Comparison of ENCODE assay signal across 8 mouse cellular contexts in genomic region chr16:96127657-96128344, GRCm38 (mm10). TPM values are rescaled to one million over a fixed set of nuclear protein-coding genes. Genes with fewer than 3 reads are reported as not detected.
DNase-seq lines count a peak whose midpoint lies in the region; ATAC-seq and TF ChIP-seq lines count a peak whose summit lies in the region.

Gene Hmgn1 (minus strand): TSS chr16:96127729.

- H3K4me2 ChIP-seq in heart, embryonic 12.5 days = peak within 1 kb of the TSS; percentile 84
- peak within 1 kb of the TSS; percentile 72 for H3K4me2 ChIP-seq in kidney, postnatal 0 days (ENCODE audit: low read length)
- H3K4me2 ChIP-seq in liver, embryonic 11.5 days = peak within 1 kb of the TSS; percentile 92
- H3K4me2 ChIP-seq in stomach, embryonic 14.5 days (replicated peaks; ENCODE audit: low read depth, low read length) = peak within 1 kb of the TSS; percentile 82

- DNase-seq in brain, embryonic 14.5 days (ENCODE audit: low read depth) = peak; percentile 99
- peak; percentile 98 for DNase-seq in kidney, postnatal 0 days (ENCODE audit: low spot score)
- peak; percentile 97 for DNase-seq in liver, embryonic 11.5 days (ENCODE audit: low spot score)
- peak; percentile 94 for DNase-seq in naive thymus-derived CD4-positive, alpha-beta T cell, adult 2 months (ENCODE audit: low read depth)

- peaks cover 48% of the 10 kb centered on the region for H3K79me2 ChIP-seq in C2C12 (ENCODE audit: control insufficient read depth, insufficient read depth)

- H3K9ac ChIP-seq in heart, embryonic 12.5 days = peak within 1 kb of the TSS; percentile 99
- peak within 1 kb of the TSS; percentile 93 for H3K9ac ChIP-seq in kidney, postnatal 0 days (ENCODE audit: low read depth, low read length)
- peak within 1 kb of the TSS; percentile 88 for H3K9ac ChIP-seq in liver, embryonic 11.5 days (ENCODE audit: low read depth, low read length)
- peak within 1 kb of the TSS; percentile 94 for H3K9ac ChIP-seq in stomach, embryonic 14.5 days (replicated peaks; ENCODE audit: low read depth, low read length)

- H3K36me3 ChIP-seq in C2C12 (ENCODE audit: control insufficient read depth, insufficient read depth) = peaks cover 38% of the 10 kb centered on the region
- H3K36me3 ChIP-seq in erythroblast, embryonic 14.5 days (ENCODE audit: control insufficient read depth) = peaks cover 35% of the 10 kb centered on the region
- peaks cover 39% of the 10 kb centered on the region for H3K36me3 ChIP-seq in heart, embryonic 12.5 days
- peaks cover 25% of the 10 kb centered on the region for H3K36me3 ChIP-seq in kidney, postnatal 0 days (ENCODE audit: insufficient read depth, low read length)
- peaks cover 24% of the 10 kb centered on the region for H3K36me3 ChIP-seq in liver, embryonic 11.5 days (ENCODE audit: control insufficient read depth, insufficient read depth, low read length)
- H3K36me3 ChIP-seq in stomach, embryonic 14.5 days (ENCODE audit: control insufficient read depth, insufficient read depth, low read length) = peaks cover 37% of the 10 kb centered on the region

- peaks cover 35% of the 10 kb centered on the region for H3K4me1 ChIP-seq in erythroblast, embryonic 14.5 days (ENCODE audit: control insufficient read depth)
- peaks cover 25% of the 10 kb centered on the region for H3K4me1 ChIP-seq in heart, embryonic 12.5 days (replicated peaks)
- peaks cover 6% of the 10 kb centered on the region for H3K4me1 ChIP-seq in kidney, postnatal 0 days (replicated peaks; ENCODE audit: insufficient read depth, low read length)
- H3K4me1 ChIP-seq in liver, embryonic 11.5 days (replicated peaks; ENCODE audit: control insufficient read depth, insufficient read depth, low read length) = peaks cover 15% of the 10 kb centered on the region
- peaks cover 13% of the 10 kb centered on the region; the same call in 1 of the 2 replicates for H3K4me1 ChIP-seq in stomach, embryonic 14.5 days (ENCODE audit: control insufficient read depth, insufficient read depth, low read length)

- peak within 1 kb of the TSS; percentile 83 for H3K4me3 ChIP-seq in C2C12 (ENCODE audit: insufficient read depth, poor library complexity, severe bottlenecking)
- peak within 1 kb of the TSS; percentile 77 for H3K4me3 ChIP-seq in erythroblast, embryonic 14.5 days (replicated peaks)
- H3K4me3 ChIP-seq in heart, embryonic 12.5 days = peak within 1 kb of the TSS; percentile 96
- H3K4me3 ChIP-seq in kidney, postnatal 0 days (replicated peaks; ENCODE audit: low read depth, low read length) = peak within 1 kb of the TSS; percentile 98
- peak within 1 kb of the TSS; percentile 90 for H3K4me3 ChIP-seq in liver, embryonic 11.5 days (ENCODE audit: low read depth, low read length)
- peak within 1 kb of the TSS; percentile 68 for H3K4me3 ChIP-seq in stomach, embryonic 14.5 days (ENCODE audit: low read depth, low read length)

- peak within 1 kb of the TSS; percentile 90 for H3ac ChIP-seq in C2C12 (ENCODE audit: control insufficient read depth, insufficient read length, low read depth)

- no peaks in the 10 kb centered on the region for H3K9me3 ChIP-seq in erythroblast, embryonic 14.5 days (ENCODE audit: control insufficient read depth, low read length)
- H3K9me3 ChIP-seq in heart, embryonic 12.5 days (replicated peaks) = no peaks in the 10 kb centered on the region
- H3K9me3 ChIP-seq in kidney, postnatal 0 days (replicated peaks; ENCODE audit: low read length) = no peaks in the 10 kb centered on the region
- no peaks in the 10 kb centered on the region for H3K9me3 ChIP-seq in liver, embryonic 11.5 days (ENCODE audit: control insufficient read depth, low read length)
- no peaks in the 10 kb centered on the region for H3K9me3 ChIP-seq in stomach, embryonic 14.5 days (ENCODE audit: control insufficient read depth, low read depth, low read length)

- peak; percentile 95 for ATAC-seq in heart, embryonic 12.5 days (ENCODE audit: insufficient number of reproducible peaks, low FRiP score)
- ATAC-seq in kidney, postnatal 0 days (replicated peaks; ENCODE audit: low FRiP score, low read depth) = peak; percentile 96
- ATAC-seq in liver, embryonic 11.5 days (replicated peaks; ENCODE audit: low FRiP score) = peak; percentile 94
- ATAC-seq in stomach, embryonic 14.5 days (ENCODE audit: insufficient number of reproducible peaks, insufficient read depth, low FRiP score, low read depth) = peak; percentile 97

- peaks cover 38% of the 10 kb centered on the region for H3K79me3 ChIP-seq in C2C12 (ENCODE audit: low read depth)

- H3K27ac ChIP-seq in heart, embryonic 12.5 days (ENCODE audit: poor library complexity, severe bottlenecking) = peak within 1 kb of the TSS; percentile 98
- H3K27ac ChIP-seq in kidney, postnatal 0 days = peak within 1 kb of the TSS; percentile 97
- H3K27ac ChIP-seq in liver, embryonic 11.5 days (ENCODE audit: low read depth, low read length) = peak within 1 kb of the TSS; percentile 92
- H3K27ac ChIP-seq in stomach, embryonic 14.5 days (ENCODE audit: low read length) = peak within 1 kb of the TSS; percentile 94

- WGBS in heart, embryonic 12.5 days = under 1% methylated on average over 71 of the region's 72 CpGs
- WGBS in kidney, postnatal 0 days = under 1% methylated on average over 53 of the region's 72 CpGs
- WGBS in liver, embryonic 11.5 days = under 1% methylated on average over 59 of the region's 72 CpGs
- WGBS in stomach, embryonic 14.5 days = under 1% methylated on average over 65 of the region's 72 CpGs

- no peaks in the 10 kb centered on the region for H3K27me3 ChIP-seq in C2C12 (ENCODE audit: control insufficient read depth, insufficient read depth, insufficient read length)
- peaks cover 8% of the 10 kb centered on the region for H3K27me3 ChIP-seq in erythroblast, embryonic 14.5 days (ENCODE audit: control insufficient read depth)
- H3K27me3 ChIP-seq in heart, embryonic 12.5 days (replicated peaks) = no peaks in the 10 kb centered on the region
- H3K27me3 ChIP-seq in kidney, postnatal 0 days (ENCODE audit: insufficient read depth, low read length) = no peaks in the 10 kb centered on the region
- H3K27me3 ChIP-seq in liver, embryonic 11.5 days (replicated peaks; ENCODE audit: control insufficient read depth, insufficient read depth, low read length) = no peaks in the 10 kb centered on the region
- no peaks in the 10 kb centered on the region for H3K27me3 ChIP-seq in stomach, embryonic 14.5 days (ENCODE audit: control insufficient read depth, insufficient read depth, low read length)

- no peak for TF ChIP-seq CTCF in C2C12 (IDR thresholded peaks at IDR 0.05; ENCODE audit: control insufficient read depth, insufficient read depth, insufficient read length)
- TF ChIP-seq CTCF in brain, embryonic 14.5 days (IDR thresholded peaks at IDR 0.05; ENCODE audit: borderline replicate concordance, extremely low read depth, insufficient read depth, insufficient read length) = no peak
- peak; percentile 15; the same call in 1 of the 2 replicates for TF ChIP-seq CTCF in kidney, postnatal 0 days (IDR thresholded peaks at IDR 0.05; ENCODE audit: low read depth)

- TF ChIP-seq POLR2A in brain, embryonic 14.5 days (IDR thresholded peaks at IDR 0.05; ENCODE audit: borderline replicate concordance, extremely low read depth, insufficient read depth, insufficient read length, poor library complexity, severe bottlenecking) = peak; percentile 99

TF ChIP-seq in C2C12, 6 proteins besides CTCF, POLR2A, EP300 and RAD21:
- TF ChIP-seq FOSL1 (IDR thresholded peaks at IDR 0.05; ENCODE audit: insufficient read depth, low read length, poor library complexity, severe bottlenecking) (no peak), MYOD1 (IDR thresholded peaks at IDR 0.05; ENCODE audit: control insufficient read depth, insufficient read length, low read depth) (peak; percentile 18), USF1 (IDR thresholded peaks at IDR 0.05; ENCODE audit: low read depth) (peak; percentile 93)

RNA-seq across cellular contexts. Expression of gene Hmgn1, which starts in this region (rescaled TPM):
- polyA plus RNA-seq in C2C12 (2012; fragmentation: generic; extraction: Trizol) = 325 TPM
- 280 and 336 TPM in 2 replicates for polyA plus RNA-seq in brain, embryonic 14.5 days (2012; rRNA removed)
- polyA plus RNA-seq in erythroblast, embryonic 14.5 days (2012) = 7.3 and 8.2 TPM in 2 replicates
- 506 and 568 TPM in 2 replicates for polyA plus RNA-seq in heart, embryonic 12.5 days (2016; fragmentation: Nextera tagmentation; extraction: Ambion mirVana)
- 551 and 628 TPM in 2 replicates for polyA plus RNA-seq in kidney, postnatal 0 days (2015; fragmentation: Nextera tagmentation; extraction: Ambion mirVana)
- polyA plus RNA-seq in liver, embryonic 11.5 days (2014; fragmentation: Nextera tagmentation; extraction: Ambion mirVana) = 450 and 470 TPM in 2 replicates
- polyA plus RNA-seq in stomach, embryonic 14.5 days (2014; fragmentation: Nextera tagmentation; extraction: Ambion mirVana) = 589 and 679 TPM in 2 replicates

Comparison
In these comparisons a context has a peak if more than half of its experiments do, and no peak if none do; other contexts are left out.
1. Peak in every context shown above with its lines: DNase-seq, ATAC-seq, H3K4me3 ChIP-seq and H3K27ac ChIP-seq.
2. RNA of gene Hmgn1 (polyA plus RNA-seq): 589 to 679 TPM in stomach, embryonic 14.5 days, 551 to 628 TPM in kidney, postnatal 0 days, 506 to 568 TPM in heart, embryonic 12.5 days, 450 to 470 TPM in liver, embryonic 11.5 days, 325 TPM in C2C12 (single experiment) and 280 to 336 TPM in brain, embryonic 14.5 days; 7.3 to 8.2 TPM in erythroblast, embryonic 14.5 days; every median in the first group is over 10 times any median in the second.